Mouse (Mus musculus): ENCODE measurements around the gene Ncln.

DNA sequence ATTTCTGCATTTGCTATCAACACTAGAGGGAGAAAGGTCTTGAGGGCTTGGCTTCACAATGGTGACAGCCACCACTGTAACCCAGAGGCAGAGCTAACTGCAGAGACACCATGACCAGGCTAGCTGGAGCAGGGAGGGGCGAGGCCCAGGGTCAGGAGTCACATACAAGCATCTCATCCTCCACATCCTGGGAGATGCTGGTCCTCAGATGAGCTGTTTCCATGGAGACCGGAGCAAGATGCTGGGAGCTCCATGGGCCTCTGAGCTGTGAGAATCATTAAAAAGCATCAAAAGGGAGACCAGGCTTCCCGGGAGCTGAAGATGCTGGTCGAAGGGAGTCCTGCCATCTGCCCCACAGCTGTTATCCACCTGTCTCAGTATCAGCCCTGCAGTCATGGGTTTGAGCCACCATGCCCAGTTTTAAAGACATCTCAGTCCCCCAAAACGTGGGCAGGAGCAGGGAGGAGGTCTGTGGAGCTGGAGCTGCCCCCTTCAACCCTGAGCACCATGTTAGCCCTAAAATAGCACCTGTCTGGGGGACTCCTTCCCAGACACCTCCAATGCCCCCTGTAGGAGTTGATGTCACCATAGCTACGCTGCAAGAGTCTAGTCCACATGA, 11.6 kb downstream of the Ncln start:
- TF ChIP-seq POLR2A (IDR thresholded peaks at IDR 0.05; ENCODE audit: low read depth, low read length) (no peak), CTCF (IDR thresholded peaks at IDR 0.05; ENCODE audit: extremely low read depth, insufficient read depth, insufficient read length, insufficient replicate concordance) (no peak)

Measured in spleen, adult 2 months (tissue).